Mouse (Mus musculus) fibroblast of lung, adult 2 months (primary cell): Measurements from ENCODE around the gene Cox4i2.

Source experiments
- DNase-seq: peaks from one replicate; pipeline ENCODE4 v3.0.0-alpha.2; 2011; ENCODE audit warnings: low read depth

The Cox4i2 gene

DNA sequence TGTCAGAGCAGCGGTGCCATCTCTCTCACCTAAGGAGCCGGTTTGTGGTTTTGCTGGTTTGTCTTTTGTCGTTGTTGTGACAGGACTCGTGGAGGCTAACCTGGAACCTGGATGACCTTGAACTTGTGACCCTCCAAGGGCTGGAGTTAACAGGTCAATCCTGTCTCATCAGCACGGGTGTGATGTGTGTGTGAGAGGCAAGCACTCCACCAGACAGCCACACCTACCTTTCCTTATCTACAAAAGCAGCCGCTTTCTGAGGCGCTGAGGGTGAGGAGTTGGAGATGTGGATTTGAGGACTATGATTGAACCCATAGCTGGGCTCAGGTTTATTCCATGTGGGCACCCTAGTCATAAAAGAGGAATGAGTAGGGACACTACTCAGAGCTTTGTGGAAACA is 15.7 kb downstream of the Cox4i2 start:
- no peak for DNase-seq

DNA sequence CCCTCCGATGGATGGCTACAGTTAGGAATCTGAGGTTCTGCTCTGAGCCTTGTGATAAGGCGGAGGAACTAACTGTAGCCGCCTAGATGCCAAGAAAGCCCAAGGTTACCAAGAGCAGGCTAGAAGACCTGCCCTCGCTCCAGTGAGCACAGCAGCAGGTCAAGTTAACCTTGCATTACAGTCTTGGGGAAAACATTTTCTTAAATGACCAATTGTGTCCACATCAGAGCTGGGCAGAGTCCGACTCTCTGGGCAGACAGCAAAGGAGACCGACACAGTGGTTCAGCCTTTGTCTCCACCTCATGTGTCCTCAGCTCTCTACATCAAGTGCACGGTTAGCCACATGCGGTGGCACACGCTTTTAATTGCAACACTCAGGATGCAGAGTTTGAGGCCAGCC is 17.6 kb downstream of the Cox4i2 start:
- DNase-seq: no peak

GRCm38 (mm10) chr2:152772231-152772630 is 18.3 kb downstream of the Cox4i2 start:
- DNase-seq: no peak

GRCm38 (mm10) chr2:152775357-152775756 is 21.4 kb downstream of the Cox4i2 start:
- no peak for DNase-seq

DNA sequence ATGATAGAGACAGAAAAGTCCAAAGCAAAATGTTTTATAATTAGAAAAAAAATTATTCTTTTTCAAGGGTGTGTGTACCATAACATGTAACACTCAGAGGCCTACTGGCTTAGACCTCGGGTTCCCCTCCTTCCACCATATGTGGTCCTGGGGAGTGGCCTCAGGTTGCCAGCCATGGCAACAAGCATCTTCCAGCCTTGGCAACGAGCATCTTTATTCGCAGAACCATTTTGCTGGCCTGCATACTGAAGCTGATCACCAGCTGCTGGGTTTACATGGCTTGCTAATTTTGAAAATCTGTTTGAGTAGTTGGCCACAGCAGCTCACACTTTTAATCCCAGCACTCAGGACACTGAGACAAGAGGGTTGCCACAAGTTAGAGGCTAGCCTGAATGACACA is 22.0 kb downstream of the Cox4i2 start:
- DNase-seq: no peak

DNA sequence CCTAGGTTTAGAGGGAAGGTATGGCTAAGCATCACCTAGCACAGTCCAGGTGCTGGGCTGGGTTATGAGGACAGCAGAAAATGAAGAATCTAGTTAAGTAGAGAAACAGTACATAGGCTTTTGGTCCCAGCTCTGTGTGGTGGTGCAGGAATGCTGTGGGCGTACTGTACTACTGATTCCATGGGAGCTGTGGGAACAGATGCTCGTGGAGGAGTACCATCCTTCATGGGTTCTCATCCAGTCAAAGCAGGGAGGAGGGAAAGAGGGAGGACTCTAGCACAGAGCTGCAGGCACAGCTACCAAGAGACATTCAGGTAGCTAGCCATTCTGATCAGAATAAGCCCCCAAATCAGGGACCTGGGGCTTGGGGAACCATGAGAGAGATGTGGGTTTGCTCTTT is 22.5 kb downstream of the Cox4i2 start:
- no peak for DNase-seq

- DNase-seq: no peak
Measured at GRCm38 (mm10) chr2:152777081-152777480, 23.1 kb downstream of the Cox4i2 start.

GRCm38 (mm10) chr2:152780466-152780865 is 26.5 kb downstream of the Cox4i2 start:
- DNase-seq: no peak

- DNase-seq: no peak
Measured at GRCm38 (mm10) chr2:152781031-152781711, 27.2 kb downstream of the Cox4i2 start.

GRCm38 (mm10) chr2:152782656-152783055 is 28.7 kb downstream of the Cox4i2 start:
- no peak for DNase-seq

DNA sequence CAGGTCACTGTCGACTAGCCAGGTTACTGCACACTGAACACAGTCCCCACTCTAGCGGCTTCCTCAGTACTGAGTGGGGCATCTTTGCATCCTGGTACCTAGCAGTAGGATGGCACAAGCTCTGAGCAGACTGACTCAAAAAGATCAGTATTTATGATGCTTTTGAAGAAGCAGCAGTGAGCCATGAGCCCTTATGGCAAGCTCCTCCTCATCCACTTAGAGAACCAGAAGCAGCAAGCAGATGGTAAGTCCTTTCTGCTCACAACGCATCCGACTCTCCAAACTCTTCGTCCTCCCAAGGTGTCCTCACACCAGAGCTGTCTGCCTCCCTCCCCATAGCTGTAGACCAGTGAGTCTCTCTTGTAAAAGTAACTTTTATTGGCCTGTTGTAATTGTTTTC is 29.3 kb downstream of the Cox4i2 start:
- DNase-seq: no peak

DNA sequence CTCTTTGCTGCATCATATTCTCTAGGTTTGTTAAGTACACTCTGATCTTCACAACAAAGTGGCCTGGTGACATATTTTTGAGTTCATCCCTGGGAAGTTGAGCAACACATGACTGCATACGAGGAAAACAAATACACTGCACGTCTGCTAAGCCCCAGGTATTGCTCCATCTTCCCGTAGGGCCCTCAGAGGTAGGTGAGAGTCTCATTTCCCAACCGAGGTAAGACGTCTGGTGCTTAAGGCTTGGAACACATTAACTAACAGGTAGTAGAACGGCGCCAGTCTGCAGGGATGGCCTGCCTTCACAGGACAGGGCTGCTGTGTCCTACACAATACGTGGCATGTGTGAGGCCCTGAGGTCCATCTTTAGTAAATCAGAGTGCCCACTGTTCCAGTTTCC is 30.7 kb downstream of the Cox4i2 start:
- DNase-seq: no peak

GRCm38 (mm10) chr2:152785446-152786350 is 31.7 kb downstream of the Cox4i2 start:
- peak; percentile 85 for DNase-seq

GRCm38 (mm10) chr2:152787136-152787535 is 33.2 kb downstream of the Cox4i2 start:
- no peak for DNase-seq

GRCm38 (mm10) chr2:152787543-152787942 is 33.6 kb downstream of the Cox4i2 start:
- DNase-seq: no peak

DNA sequence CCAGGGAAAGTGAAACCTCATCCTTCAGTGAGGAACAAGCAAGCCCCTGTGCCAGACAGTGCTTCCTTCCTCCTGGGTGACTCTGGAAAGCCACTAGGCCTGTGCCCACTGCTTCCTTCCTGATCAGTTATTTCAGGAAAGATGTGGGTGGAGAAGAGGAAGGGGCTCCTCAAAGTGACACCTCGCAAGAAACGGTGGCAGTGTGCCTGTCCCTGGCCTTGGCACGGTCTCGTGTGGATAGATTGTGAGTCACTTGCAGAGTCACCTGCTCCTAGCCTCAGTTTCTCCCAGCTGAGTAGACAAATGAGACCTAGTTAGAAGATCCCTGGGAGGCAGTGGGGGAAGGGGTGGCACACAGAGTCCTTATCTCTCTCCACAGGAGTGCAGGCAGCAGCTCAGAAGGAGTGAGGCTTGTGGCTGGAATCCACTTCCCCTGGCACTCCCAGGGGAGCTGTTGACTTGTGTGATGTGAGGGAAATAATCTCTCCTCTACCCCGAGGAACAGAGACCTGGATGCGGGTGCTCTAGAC is 35.0 kb downstream of the Cox4i2 start:
- no peak for DNase-seq

- no peak for DNase-seq
Measured at GRCm38 (mm10) chr2:152789591-152789999, 35.6 kb downstream of the Cox4i2 start.

DNA sequence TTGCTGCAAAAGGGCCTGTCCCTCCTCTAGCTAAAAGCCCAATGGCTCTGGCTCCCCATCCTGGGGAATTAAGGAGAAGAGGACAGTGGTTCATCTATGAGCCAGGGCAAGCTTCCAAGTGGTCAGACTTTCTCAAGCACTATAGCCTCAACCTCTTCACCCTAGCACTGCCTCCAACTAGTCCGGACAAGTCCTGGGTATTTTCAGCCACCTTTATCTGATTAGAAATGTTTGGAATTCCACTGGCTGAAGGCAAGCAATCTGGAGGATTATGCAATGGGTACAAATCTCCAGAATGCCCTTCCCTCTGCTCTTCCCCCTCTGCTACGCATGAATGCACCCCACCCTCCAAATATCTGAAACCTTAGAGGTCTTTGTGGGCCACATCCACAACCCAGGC is 38.5 kb downstream of the Cox4i2 start:
- DNase-seq: peak; percentile 82

DNA sequence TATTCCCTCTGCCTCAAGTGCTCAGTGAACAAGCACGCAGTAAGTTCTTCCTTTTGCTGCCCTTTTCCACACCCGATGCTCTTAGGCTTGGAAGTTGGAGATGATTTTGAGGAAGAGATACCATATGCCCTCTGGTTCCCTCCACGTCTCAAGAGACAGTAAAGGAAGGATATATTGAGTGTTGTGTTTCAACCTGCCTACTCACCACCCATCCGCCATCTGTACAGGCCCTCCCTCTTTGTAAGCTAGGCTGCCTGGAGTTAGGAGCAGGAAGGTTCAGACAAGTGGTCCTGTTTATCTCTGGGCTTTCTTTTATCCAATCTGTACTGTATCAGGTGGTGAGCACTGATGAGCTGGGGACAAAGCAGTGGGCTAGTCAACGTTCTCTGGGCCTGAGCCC is 39.4 kb downstream of the Cox4i2 start:
- no peak for DNase-seq

DNA sequence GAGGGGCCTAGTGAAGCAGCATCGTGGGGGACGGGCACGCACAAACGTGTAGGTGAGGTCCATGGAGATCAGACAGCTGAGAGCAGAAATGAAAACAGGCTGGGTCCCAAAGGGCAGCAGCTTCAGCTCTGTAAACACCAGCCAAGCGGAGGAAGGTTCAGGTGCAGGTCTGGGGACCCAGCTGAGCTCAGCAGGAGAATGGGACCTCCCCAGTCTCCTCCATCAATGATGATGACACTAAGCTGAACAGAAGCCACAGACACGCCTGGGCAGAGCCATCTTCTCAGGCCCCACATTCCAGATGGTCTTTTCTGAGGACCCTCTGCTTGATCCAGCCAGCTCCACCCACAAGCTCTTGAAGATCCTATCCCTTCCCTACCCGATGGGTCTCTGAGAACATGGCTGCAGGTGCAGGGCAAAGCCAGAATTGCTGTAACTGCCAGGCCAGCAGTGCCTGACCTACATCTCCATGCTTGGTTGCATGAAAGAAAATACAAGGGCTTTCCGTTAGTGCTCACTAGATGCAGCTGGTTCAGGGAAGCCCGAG is 40.4 kb downstream of the Cox4i2 start:
- DNase-seq: no peak

GRCm38 (mm10) chr2:152797589-152797988 is 43.6 kb downstream of the Cox4i2 start:
- no peak for DNase-seq

DNA sequence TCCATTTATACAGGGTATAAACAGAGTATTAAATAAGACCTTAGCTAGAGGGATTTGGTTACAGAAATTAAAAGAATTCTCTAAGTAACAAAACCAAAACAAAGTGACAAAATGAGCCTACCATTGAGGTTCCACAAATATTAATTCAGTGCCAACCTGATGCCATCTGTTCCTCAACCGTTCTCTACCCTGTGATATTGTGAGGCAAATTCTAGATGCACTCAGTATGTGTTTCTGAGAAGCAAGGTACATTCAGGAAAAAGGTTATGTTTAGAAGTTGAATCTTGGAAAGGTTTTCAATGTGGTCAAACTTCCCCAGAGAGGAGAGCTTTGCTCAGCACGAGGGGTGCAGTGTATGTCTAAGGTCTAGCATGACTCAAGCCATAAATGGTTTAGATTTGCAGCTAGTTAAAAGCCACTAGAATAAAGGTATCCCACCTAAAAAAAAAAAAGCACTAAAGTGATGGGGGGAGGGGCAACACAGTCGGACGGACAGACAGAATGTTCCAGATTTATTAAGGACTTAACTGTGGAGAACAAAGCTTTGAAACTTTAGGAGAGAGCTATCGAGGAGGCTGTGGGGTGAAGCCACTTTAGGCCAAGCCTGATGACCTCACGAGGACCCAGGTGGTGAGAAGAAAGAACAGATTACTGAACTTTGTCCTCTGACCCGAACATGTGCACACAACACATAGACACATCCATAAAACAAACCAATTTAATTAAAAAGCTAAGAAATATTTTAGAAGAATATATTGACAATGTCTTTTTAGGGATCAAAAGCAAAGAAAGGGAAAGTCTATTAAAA is 46.2 kb downstream of the Cox4i2 start:
- DNase-seq: no peak
